Mouse (Mus musculus) lung, adult 18-20 months (tissue): ENCODE results near the gene Enam.
A peak's percentile ranks its signal among the peaks of the same experiment; 100 is the strongest.
"Not testable (repeated sequence)": the region's sequence is repeated elsewhere in the genome, so short reads cannot be mapped to it uniquely, and the experiment has no call there.

Source experiments
- DNase-seq, 2 experiments: peaks; one replicate each; pipeline ENCODE4 v3.0.0; 2022; ENCODE audit warnings: mixed read lengths in 2 of 2

Gene Enam

DNA sequence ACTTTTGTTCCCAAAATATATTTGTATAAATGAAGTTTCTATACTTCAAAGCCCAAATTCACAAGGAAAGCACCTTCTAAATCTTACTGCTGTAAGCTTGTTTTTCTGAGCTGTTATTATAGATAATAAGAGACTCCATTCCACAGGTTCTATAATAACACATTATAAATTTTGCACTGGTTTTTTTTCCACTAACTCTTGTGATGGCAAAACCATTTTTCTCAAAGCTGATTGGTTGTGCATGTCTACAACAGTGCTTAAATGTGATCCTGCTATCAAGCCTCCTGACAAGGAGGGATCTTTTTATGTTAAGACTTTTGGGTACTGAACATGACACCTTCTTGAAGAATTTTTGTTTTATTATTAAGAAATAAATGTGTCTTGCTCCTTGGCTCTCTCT, at the start of gene Enam:
Enam (plus strand) TSS at position 301 of the 400 bp plus-strand sequence.
- no peak for DNase-seq

GRCm38 (mm10) chr5:88455691-88456090, 32.1 kb upstream of the Enam start, which contains the start of gene Ambn:
Gene Ambn (plus strand): TSS chr5:88455991.
- no peak for DNase-seq

- no peak for DNase-seq
Observed at GRCm38 (mm10) chr5:88467471-88467870, 20.3 kb upstream of the Enam start.

- DNase-seq: no peak
Observed at GRCm38 (mm10) chr5:88468807-88469704, 18.7 kb upstream of the Enam start.

- DNase-seq: no peak
Observed at GRCm38 (mm10) chr5:88489004-88489403, 1.2 kb downstream of the Enam start.

DNA sequence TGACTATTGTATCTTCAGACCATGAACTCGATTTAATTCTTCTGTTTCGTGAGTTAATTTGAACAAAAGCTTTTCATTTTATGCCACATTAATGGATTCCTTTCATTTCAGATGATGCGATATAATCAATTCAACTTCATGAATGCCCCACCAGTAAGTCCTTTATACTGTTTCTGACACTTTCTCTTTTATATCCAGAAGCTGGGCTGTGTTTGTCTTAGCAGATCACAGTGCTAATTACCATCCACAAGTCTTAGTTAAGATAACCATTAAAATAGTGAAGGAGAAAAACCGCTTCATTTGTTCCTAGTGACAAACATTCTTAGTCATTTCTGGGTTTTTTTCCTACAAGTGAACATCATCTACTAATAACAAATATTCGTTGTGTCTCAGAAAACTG, 3.3 kb downstream of the Enam start:
- no peak for DNase-seq

DNA sequence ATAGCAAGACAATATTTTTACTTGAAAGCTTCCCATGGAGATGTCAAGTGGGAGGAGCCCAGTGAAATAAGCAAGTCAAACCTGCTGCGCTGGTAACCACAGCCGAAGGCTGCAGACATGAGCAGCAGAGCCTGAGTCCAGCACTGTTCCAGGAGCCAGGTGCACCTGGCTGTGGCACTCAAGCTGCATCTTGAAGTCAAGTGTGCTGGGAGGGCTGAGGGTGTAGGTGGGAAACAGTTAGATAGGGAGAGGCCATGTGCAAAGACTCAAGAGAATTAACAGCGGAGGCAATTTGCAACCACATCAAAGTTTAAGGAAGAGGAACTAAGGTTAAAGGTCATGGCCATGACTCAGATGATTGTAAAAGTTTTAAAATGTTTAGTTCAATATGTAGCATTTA, 12.0 kb downstream of the Enam start:
- DNase-seq: peak; percentile 3 to 4

DNA sequence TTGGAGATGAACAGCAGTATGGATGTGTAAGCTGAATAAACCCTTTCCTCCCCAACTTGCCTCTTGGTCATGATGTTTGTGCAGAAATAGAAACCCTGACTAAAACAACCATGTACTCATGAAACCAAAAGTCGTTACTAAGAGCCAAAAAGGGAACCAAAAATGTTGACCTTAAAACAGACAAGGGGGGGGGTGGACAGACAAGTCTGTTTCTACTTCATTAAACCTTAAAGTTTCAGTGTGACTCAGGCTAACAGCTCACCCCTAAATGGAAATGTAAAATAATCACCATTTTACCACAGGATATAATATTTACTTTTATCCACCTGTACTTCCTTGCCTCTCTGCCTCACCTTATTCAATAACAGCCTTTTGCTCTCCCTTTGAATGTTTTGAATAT, 20.8 kb downstream of the Enam start:
- no peak for DNase-seq

DNA sequence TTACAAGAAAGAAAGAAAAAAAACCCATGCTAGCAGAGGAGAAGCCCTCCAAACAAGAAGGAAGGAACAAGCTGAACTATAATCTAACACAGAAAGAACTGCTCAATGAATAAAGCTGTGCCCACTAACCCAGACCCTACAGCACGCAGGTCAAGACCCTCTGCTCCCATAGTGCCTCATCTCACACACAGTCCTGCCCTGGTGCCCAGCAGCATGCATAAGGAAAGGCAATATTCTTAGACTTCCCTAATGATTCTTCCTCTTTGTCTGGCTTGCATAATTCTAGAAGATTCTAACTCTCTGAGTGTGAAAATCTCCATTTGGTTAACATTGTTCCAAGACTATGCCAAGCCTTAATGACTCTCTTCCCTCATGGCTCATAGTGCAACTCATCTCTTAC, 21.2 kb downstream of the Enam start:
- no peak for DNase-seq

DNA sequence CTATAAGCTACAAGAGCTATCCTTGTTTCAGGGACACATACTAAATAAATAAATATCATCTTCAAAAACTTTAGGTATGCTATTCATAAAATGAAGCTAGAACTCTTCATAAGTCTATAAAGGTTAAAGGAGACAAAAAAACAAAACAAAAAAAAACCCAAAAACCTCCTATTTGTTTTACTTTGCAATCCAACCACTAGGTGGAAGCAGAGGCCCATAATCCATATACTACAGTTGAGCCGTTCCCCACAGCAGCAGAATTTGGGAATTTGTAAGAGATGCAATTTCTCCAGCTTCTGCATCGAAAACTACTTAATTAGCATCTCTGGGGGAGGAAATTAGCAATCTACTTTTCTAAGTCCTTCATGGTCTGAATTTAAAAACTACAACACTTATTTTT, 31.5 kb downstream of the Enam start:
- DNase-seq: peak in 1 of 2 experiments; percentile 4

DNA sequence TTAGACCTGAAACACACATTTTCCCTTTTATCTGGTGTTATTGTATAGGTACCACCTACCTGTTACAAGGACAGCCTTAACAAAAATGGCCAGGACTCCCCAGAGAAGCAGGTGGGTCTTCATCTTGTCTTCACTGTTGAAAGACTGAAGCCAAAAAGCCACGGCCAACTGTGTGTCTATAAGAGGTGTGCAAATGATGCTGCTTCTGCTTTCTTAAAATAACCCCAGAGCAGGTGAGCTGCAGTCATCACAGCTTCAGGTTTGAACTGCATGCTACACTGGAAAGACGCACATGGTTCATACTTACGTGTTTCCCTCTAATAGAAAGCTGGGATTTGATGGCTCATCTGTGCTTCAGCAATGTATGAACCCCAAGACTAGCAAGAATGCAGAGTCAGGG, 39.9 kb downstream of the Enam start, which contains the start of gene Jchain:
Jchain (minus strand) TSS at position 235 of the 400 bp plus-strand sequence.
- DNase-seq: no peak

GRCm38 (mm10) chr5:88530908-88531307, 43.1 kb downstream of the Enam start:
- no peak for DNase-seq

- DNase-seq: no peak
Observed at GRCm38 (mm10) chr5:88534697-88535096, 46.9 kb downstream of the Enam start.

DNA sequence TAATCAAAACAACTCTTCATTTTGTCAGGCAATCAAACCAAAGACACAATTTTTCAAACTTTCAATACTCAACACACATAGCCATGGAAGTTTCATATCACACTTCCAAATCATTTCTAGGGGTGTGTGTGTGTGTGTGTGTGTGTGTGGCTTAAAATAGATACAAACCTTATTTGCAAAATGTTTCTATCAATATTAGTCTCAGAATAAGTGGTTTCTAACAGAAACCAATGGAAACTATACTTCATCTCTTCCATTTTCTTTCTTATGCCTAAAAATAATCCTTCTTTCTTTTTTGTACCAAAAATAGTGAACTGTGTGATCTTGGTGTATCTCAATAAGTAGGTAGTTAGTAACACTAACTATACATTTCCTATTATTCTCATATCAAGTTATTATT, 53.1 kb downstream of the Enam start:
- DNase-seq: no peak

- peak in 1 of 2 experiments; percentile 51 for DNase-seq
Observed at GRCm38 (mm10) chr5:88542651-88543282, 55.0 kb downstream of the Enam start.

GRCm38 (mm10) chr5:88544411-88544810, 56.6 kb downstream of the Enam start:
- not testable (repeated sequence) for DNase-seq

GRCm38 (mm10) chr5:88545536-88545935, 57.8 kb downstream of the Enam start:
- no peak for DNase-seq

DNA sequence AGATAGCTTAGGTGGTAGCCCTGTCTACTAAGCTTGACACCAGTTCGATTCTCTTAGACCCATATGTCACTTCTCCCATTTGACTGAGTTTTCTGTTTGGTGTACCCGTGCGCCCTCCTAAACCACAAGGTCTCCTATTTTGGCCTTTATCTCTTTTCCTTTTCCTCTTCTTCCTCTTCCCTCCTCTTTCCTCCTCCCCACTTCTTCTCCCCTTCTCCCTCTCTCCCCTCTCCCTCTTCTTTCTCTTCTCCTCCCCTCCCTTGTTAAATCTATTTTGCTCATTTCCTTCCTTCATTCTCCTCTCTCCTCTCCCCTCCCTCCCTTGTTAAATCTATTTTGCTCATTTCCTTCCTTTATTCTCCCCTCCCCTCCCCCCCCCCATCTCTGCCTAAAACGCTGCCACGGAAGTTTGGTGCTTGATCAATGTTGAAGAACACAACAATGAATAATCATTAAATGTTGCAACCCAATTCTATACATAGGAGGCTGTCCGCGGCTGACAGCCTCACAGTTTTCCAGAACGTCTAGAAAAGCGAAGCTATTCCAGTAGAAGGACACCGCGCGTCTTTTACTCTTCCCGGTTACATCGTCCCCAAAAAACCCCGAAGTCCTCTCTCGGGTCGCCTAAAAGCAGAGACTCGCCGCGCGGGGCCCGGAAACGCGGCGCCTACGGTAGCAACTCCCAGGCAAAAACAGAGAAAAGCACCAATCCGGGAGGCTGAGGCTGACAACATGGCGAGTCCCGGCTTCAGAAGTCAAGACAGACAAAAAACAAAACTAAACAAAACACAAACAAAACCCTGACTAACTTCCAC, 65.7 kb downstream of the Enam start:
- no peak for DNase-seq

- peak; percentile 94 to 95 for DNase-seq
Observed at GRCm38 (mm10) chr5:88554086-88554886, 66.5 kb downstream of the Enam start, which contains the start of gene Utp3. Gene Utp3 (plus strand): TSS chr5:88554462.
